Mouse (Mus musculus): Measurements from ENCODE around the gene Olfr1416. TPM values are rescaled to one million over a fixed set of nuclear protein-coding genes. Genes with fewer than 3 reads are reported as not detected.
A peak's percentile ranks its signal among the peaks of the same experiment; 100 is the strongest.

The Olfr1416 gene
- polyA plus RNA-seq, 1 experiment from 2014 or later, result not detected

DNA sequence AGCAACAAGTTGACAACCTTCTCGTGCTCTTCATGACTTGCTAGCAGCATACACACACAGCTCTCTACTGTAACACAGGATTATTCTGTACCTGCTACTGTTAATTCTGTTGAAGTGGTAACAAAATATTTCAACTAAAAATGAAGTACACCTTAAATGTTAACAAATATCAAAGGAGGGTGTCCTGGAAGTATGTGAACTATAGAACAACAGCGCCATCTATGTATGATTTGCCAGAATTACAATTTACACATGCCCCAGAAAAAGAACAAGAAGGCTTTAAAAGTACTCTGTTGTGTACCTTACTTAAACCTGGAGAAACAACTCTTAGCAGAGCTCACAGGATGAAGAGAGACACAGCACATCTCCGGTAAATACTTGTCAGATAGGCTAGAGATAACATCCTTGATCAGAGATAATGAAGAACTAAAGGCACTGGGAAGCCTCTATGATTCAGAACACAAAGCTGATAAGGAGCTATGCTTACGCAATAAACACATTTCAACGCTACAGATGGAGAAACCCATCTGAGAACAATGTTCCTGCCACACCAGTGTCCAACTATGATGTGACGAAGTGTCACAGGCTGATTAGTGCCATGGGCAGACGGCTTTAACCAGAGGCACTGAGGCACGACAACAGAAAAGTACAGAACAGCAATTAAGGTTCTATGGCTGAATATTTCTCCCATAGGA lies 31.0 kb downstream of the Olfr1416 start:
- ATAC-seq, result no peak
- no peaks in the 10 kb centered on the region for H3K9me3 ChIP-seq (ENCODE audit: control insufficient read depth)
- H3K4me2 ChIP-seq (replicated peaks; ENCODE audit: low read depth), result no peak overlapping the region
- H3K27me3 ChIP-seq (replicated peaks; ENCODE audit: control insufficient read depth, insufficient read depth, low read length), result no peaks in the 10 kb centered on the region
- 57% methylated on average over 8 of the region's 8 CpGs for WGBS
- TF ChIP-seq CTCF (IDR thresholded peaks at IDR 0.05; ENCODE audit: low read depth), result peak; percentile 74
- H3K9ac ChIP-seq (ENCODE audit: low read depth, low read length), result no peak overlapping the region
- H3K4me3 ChIP-seq (ENCODE audit: low read depth, low read length), result no peak overlapping the region
- no peaks in the 10 kb centered on the region for H3K4me1 ChIP-seq (replicated peaks; ENCODE audit: control insufficient read depth, insufficient read depth, low read length)
- H3K27ac ChIP-seq (ENCODE audit: low read depth, low read length), result no peak overlapping the region
- peaks cover 81% of the 10 kb centered on the region for H3K36me3 ChIP-seq (ENCODE audit: control insufficient read depth, insufficient read depth)

GRCm38 (mm10) chr1:92448293-92448692 lies 36.6 kb downstream of the Olfr1416 start:
- Histone ChIP-seq H3K9me3 (ENCODE audit: control insufficient read depth) (no peaks in the 10 kb centered on the region), H3K36me3 (ENCODE audit: control insufficient read depth, insufficient read depth) (peaks cover 91% of the 10 kb centered on the region), H3K4me2 (replicated peaks; ENCODE audit: low read depth) (no peak overlapping the region), H3K27me3 (replicated peaks; ENCODE audit: control insufficient read depth, insufficient read depth, low read length) (no peaks in the 10 kb centered on the region), H3K9ac (ENCODE audit: low read depth, low read length) (no peak overlapping the region), H3K4me3 (ENCODE audit: low read depth, low read length) (no peak overlapping the region), H3K4me1 (replicated peaks; ENCODE audit: control insufficient read depth, insufficient read depth, low read length) (no peaks in the 10 kb centered on the region), H3K27ac (ENCODE audit: low read depth, low read length) (no peak overlapping the region)
- TF ChIP-seq CTCF (IDR thresholded peaks at IDR 0.05; ENCODE audit: low read depth), result no peak
- ATAC-seq, result no peak
- WGBS, result 68% methylated on average over 3 of the region's 3 CpGs

DNA sequence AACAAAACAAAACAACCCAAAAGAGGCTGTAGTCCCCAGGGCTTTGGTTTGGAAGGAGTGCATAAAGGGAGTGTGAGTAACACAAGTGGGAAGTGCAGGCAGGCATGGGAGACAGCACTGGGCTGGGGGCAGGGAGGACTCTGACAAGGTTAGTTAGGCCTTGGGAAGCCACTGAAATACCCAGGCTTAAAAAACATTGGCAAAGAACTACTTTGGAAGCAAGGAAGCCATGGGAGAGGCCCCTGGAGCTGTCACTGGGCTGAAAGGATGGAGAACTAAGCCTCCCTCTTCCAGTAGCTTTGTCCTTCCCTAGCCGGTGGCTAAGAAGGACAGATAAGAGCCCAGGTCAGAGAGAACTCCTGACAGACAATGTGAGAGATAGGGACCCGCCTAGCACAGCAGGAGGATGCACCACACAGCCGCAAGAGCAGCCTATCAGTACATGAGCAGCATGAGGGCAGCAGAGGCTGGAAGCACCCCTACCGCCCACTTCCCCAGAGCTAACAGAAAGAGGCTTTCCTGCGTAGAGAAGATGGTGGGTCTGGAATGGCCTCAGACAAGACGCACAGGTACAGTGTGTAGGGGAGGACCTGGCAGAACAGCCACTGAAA lies 43.4 kb downstream of the Olfr1416 start:
- Histone ChIP-seq H3K9me3 (ENCODE audit: control insufficient read depth) (no peaks in the 10 kb centered on the region), H3K27me3 (replicated peaks; ENCODE audit: control insufficient read depth, insufficient read depth, low read length) (no peaks in the 10 kb centered on the region), H3K27ac (ENCODE audit: low read depth, low read length) (no peak overlapping the region), H3K36me3 (ENCODE audit: control insufficient read depth, insufficient read depth) (peaks cover 68% of the 10 kb centered on the region), H3K9ac (ENCODE audit: low read depth, low read length) (no peak overlapping the region), H3K4me3 (ENCODE audit: low read depth, low read length) (no peak overlapping the region), H3K4me1 (replicated peaks; ENCODE audit: control insufficient read depth, insufficient read depth, low read length) (no peaks in the 10 kb centered on the region), H3K4me2 (replicated peaks; ENCODE audit: low read depth) (no peak overlapping the region)
- ATAC-seq, result no peak
- TF ChIP-seq CTCF (IDR thresholded peaks at IDR 0.05; ENCODE audit: low read depth), result no peak
- 82% methylated on average over 6 of the region's 6 CpGs for WGBS

DNA sequence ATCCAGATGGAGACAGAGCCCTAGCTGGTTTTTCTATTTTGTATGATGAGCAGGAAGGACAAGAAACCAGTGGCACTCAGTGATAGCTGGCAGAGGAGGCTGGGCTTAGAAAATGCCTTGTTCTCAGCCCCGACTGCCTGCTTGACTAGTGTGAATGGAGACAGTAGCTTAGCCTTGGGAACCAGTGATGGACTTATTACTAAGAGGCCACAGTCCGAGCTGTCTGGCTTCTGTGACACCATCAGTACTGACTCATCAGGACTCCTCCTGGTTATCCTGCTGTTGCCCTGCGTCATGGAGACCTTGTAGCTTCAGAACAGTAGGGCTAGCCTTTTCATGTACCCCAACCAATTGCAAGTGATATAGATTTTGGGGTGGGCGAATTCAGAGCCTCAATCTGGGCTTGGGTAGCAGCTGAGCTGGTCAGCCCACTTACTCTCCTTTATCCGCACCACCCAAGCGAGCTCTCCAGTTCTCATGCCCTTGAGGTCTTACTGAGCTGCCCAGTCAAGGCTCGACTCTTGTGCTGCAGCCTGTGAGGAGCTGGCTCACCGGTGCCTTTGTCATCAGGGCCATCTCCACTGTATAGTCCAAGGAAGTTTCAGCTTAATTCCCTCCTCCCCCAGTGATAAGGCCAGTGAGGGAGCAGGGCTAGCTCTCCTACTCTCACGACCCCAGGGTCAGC lies 44.7 kb downstream of the Olfr1416 start:
- no peak for ATAC-seq
- Histone ChIP-seq H3K4me2 (replicated peaks; ENCODE audit: low read depth) (no peak overlapping the region), H3K27ac (ENCODE audit: low read depth, low read length) (no peak overlapping the region), H3K27me3 (replicated peaks; ENCODE audit: control insufficient read depth, insufficient read depth, low read length) (no peaks in the 10 kb centered on the region), H3K9ac (ENCODE audit: low read depth, low read length) (no peak overlapping the region), H3K4me3 (ENCODE audit: low read depth, low read length) (no peak overlapping the region), H3K4me1 (replicated peaks; ENCODE audit: control insufficient read depth, insufficient read depth, low read length) (no peaks in the 10 kb centered on the region), H3K9me3 (ENCODE audit: control insufficient read depth) (no peaks in the 10 kb centered on the region), H3K36me3 (ENCODE audit: control insufficient read depth, insufficient read depth) (peaks cover 57% of the 10 kb centered on the region)
- no peak for TF ChIP-seq CTCF (IDR thresholded peaks at IDR 0.05; ENCODE audit: low read depth)
- 92% methylated on average over 9 of the region's 9 CpGs for WGBS

DNA sequence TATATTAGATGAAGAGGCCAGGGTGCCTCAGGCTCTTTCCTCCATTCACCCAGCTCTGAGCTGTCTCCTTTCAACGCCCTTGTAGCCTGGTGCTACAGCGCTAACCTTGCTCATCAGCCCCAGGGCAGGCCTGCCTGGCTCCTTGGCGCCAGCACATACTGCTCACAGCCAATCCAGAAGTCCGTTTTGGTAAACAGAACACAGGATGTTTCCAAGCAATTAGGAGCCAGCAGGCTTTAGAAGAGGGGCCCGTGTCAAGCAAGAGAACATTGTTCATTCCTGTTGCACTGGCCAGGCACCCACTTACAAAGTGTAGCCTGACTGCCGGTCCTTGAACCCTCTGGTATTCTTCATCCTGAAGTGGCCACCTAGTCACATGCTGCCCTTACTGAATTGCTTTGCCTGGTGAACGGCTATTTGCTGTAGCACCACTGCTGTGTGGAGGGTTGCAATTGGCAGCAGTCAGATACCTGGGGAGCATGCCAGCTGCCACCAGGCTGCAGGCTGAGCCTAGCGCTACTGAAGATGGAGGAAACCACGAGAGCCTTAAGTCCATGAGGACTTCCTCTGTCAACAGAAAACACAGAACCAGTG lies 47.1 kb downstream of the Olfr1416 start:
- Histone ChIP-seq H3K4me1 (replicated peaks; ENCODE audit: control insufficient read depth, insufficient read depth, low read length) (no peaks in the 10 kb centered on the region), H3K4me2 (replicated peaks; ENCODE audit: low read depth) (no peak overlapping the region), H3K36me3 (ENCODE audit: control insufficient read depth, insufficient read depth) (peaks cover 37% of the 10 kb centered on the region), H3K9me3 (ENCODE audit: control insufficient read depth) (no peaks in the 10 kb centered on the region), H3K27me3 (replicated peaks; ENCODE audit: control insufficient read depth, insufficient read depth, low read length) (no peaks in the 10 kb centered on the region), H3K9ac (ENCODE audit: low read depth, low read length) (no peak overlapping the region), H3K27ac (ENCODE audit: low read depth, low read length) (no peak overlapping the region), H3K4me3 (ENCODE audit: low read depth, low read length) (no peak overlapping the region)
- no peak for TF ChIP-seq CTCF (IDR thresholded peaks at IDR 0.05; ENCODE audit: low read depth)
- ATAC-seq, result no peak
- WGBS, result 38% methylated on average over 9 of the region's 9 CpGs

DNA sequence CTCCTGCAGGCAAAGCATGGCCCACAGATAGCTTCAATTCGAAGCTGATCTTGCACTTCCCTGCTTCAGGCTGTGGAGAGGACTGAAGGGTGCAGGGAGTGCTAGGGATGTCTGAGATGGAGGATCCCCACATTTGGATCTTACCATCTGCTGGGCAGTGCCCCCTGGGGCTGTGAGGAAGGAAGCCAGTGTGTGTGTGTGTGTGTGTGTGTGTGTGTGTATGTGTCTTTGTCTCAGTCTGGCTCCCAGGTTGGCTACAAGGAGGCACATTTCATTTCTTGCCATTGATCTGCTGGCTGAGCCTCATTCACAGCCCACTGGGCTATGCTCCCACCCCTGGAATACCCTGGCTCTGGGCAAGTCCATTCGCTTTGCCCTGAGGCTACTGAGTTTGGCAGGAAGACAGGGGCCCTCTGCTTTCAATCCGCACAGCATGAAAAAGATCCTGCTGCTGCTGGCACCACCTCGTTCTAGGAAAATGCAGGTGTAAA lies 48.0 kb downstream of the Olfr1416 start:
- 59% methylated on average over 4 of the region's 4 CpGs for WGBS
- no peaks in the 10 kb centered on the region for H3K9me3 ChIP-seq (ENCODE audit: control insufficient read depth)
- H3K36me3 ChIP-seq (ENCODE audit: control insufficient read depth, insufficient read depth), result peaks cover 28% of the 10 kb centered on the region
- ATAC-seq, result no peak
- H3K9ac ChIP-seq (ENCODE audit: low read depth, low read length), result no peak overlapping the region
- no peak for TF ChIP-seq CTCF (IDR thresholded peaks at IDR 0.05; ENCODE audit: low read depth)
- no peaks in the 10 kb centered on the region for H3K27me3 ChIP-seq (replicated peaks; ENCODE audit: control insufficient read depth, insufficient read depth, low read length)
- no peak overlapping the region for H3K4me2 ChIP-seq (replicated peaks; ENCODE audit: low read depth)
- H3K27ac ChIP-seq (ENCODE audit: low read depth, low read length), result no peak overlapping the region
- no peaks in the 10 kb centered on the region for H3K4me1 ChIP-seq (replicated peaks; ENCODE audit: control insufficient read depth, insufficient read depth, low read length)
- no peak overlapping the region for H3K4me3 ChIP-seq (ENCODE audit: low read depth, low read length)
